Mouse (Mus musculus): Measurements from ENCODE around the gene Mrps9. TPM values are rescaled to one million over a fixed set of nuclear protein-coding genes. Genes with fewer than 3 reads are reported as not detected.
A peak's percentile ranks its signal among the peaks of the same experiment; 100 is the strongest.

The Mrps9 gene
- total and polyA plus RNA-seq, 2 experiments from 2014 or later: 41.5 to 85.0 TPM

- DNase-seq (ENCODE audit: low spot score) (no peak), ATAC-seq (ENCODE audit: insufficient read depth, low read depth) (no peak)
- Histone ChIP-seq H3K27ac (ENCODE audit: low read depth) (no peak overlapping the region), H3K36me3 (replicated peaks; ENCODE audit: control insufficient read depth, insufficient read depth, low read length) (peaks cover 38% of the 10 kb centered on the region), H3K4me2 (ENCODE audit: low read depth, low read length) (no peak overlapping the region), H3K27me3 (ENCODE audit: control insufficient read depth, insufficient read depth, low read length) (no peaks in the 10 kb centered on the region), H3K4me3 (ENCODE audit: low read depth, low read length) (no peak overlapping the region), H3K9ac (replicated peaks; ENCODE audit: low read depth, low read length) (no peak overlapping the region), H3K4me1 (ENCODE audit: control insufficient read depth, insufficient read depth) (no peaks in the 10 kb centered on the region), H3K9me3 (replicated peaks; ENCODE audit: control insufficient read depth, low read length) (no peaks in the 10 kb centered on the region)
- WGBS: 67% methylated on average over 4 of the region's 4 CpGs
- TF ChIP-seq EP300 (IDR thresholded peaks at IDR 0.05; ENCODE audit: low read depth) (no peak), CTCF (IDR thresholded peaks at IDR 0.05; ENCODE audit: low read depth) (no peak)
Measured at GRCm38 (mm10) chr1:42907153-42907552, 56.1 kb downstream of the Mrps9 start.

- Histone ChIP-seq H3K9ac (replicated peaks; ENCODE audit: low read depth, low read length) (no peak overlapping the region), H3K4me2 (ENCODE audit: low read depth, low read length) (no peak overlapping the region), H3K9me3 (replicated peaks; ENCODE audit: control insufficient read depth, low read length) (no peaks in the 10 kb centered on the region), H3K27me3 (ENCODE audit: control insufficient read depth, insufficient read depth, low read length) (no peaks in the 10 kb centered on the region), H3K4me3 (ENCODE audit: low read depth, low read length) (no peak overlapping the region), H3K27ac (ENCODE audit: low read depth) (no peak overlapping the region), H3K36me3 (replicated peaks; ENCODE audit: control insufficient read depth, insufficient read depth, low read length) (no peaks in the 10 kb centered on the region), H3K4me1 (ENCODE audit: control insufficient read depth, insufficient read depth) (no peaks in the 10 kb centered on the region)
- 14% methylated on average over 4 of the region's 4 CpGs for WGBS
- ATAC-seq (ENCODE audit: insufficient read depth, low read depth) (peak; percentile 58; the same call in 1 of the 2 replicates), DNase-seq (ENCODE audit: low spot score) (peak; percentile 73)
- TF ChIP-seq CTCF (IDR thresholded peaks at IDR 0.05; ENCODE audit: low read depth): peak; percentile 80
- TF ChIP-seq EP300 (IDR thresholded peaks at IDR 0.05; ENCODE audit: low read depth): no peak
Measured at GRCm38 (mm10) chr1:42915062-42915461, 64.0 kb downstream of the Mrps9 start.

- Histone ChIP-seq H3K4me2 (ENCODE audit: low read depth, low read length) (no peak overlapping the region), H3K9me3 (replicated peaks; ENCODE audit: control insufficient read depth, low read length) (no peaks in the 10 kb centered on the region), H3K4me1 (ENCODE audit: control insufficient read depth, insufficient read depth) (no peaks in the 10 kb centered on the region), H3K27ac (ENCODE audit: low read depth) (no peak overlapping the region), H3K4me3 (ENCODE audit: low read depth, low read length) (no peak overlapping the region), H3K36me3 (replicated peaks; ENCODE audit: control insufficient read depth, insufficient read depth, low read length) (no peaks in the 10 kb centered on the region), H3K9ac (replicated peaks; ENCODE audit: low read depth, low read length) (no peak overlapping the region), H3K27me3 (ENCODE audit: control insufficient read depth, insufficient read depth, low read length) (no peaks in the 10 kb centered on the region)
- TF ChIP-seq EP300 (IDR thresholded peaks at IDR 0.05; ENCODE audit: low read depth) (no peak), CTCF (IDR thresholded peaks at IDR 0.05; ENCODE audit: low read depth) (no peak)
- 78% methylated on average over 7 of the region's 7 CpGs for WGBS
- no peak for DNase-seq (ENCODE audit: low spot score)
- ATAC-seq (ENCODE audit: insufficient read depth, low read depth): no peak
Measured at GRCm38 (mm10) chr1:42916719-42917118, 65.7 kb downstream of the Mrps9 start.

GRCm38 (mm10) chr1:42917908-42918307 lies 66.9 kb downstream of the Mrps9 start:
- Histone ChIP-seq H3K9me3 (replicated peaks; ENCODE audit: control insufficient read depth, low read length) (no peaks in the 10 kb centered on the region), H3K27ac (ENCODE audit: low read depth) (no peak overlapping the region), H3K4me1 (ENCODE audit: control insufficient read depth, insufficient read depth) (no peaks in the 10 kb centered on the region), H3K27me3 (ENCODE audit: control insufficient read depth, insufficient read depth, low read length) (no peaks in the 10 kb centered on the region), H3K36me3 (replicated peaks; ENCODE audit: control insufficient read depth, insufficient read depth, low read length) (no peaks in the 10 kb centered on the region), H3K4me2 (ENCODE audit: low read depth, low read length) (no peak overlapping the region), H3K4me3 (ENCODE audit: low read depth, low read length) (no peak overlapping the region), H3K9ac (replicated peaks; ENCODE audit: low read depth, low read length) (no peak overlapping the region)
- 22% methylated on average over 4 of the region's 4 CpGs for WGBS
- DNase-seq (ENCODE audit: low spot score) (peak; percentile 37), ATAC-seq (ENCODE audit: insufficient read depth, low read depth) (no peak)
- TF ChIP-seq CTCF (IDR thresholded peaks at IDR 0.05; ENCODE audit: low read depth) (no peak), EP300 (IDR thresholded peaks at IDR 0.05; ENCODE audit: low read depth) (no peak)

GRCm38 (mm10) chr1:42923924-42924323 lies 72.9 kb downstream of the Mrps9 start:
- no peak overlapping the region for H3K4me2 ChIP-seq (ENCODE audit: low read depth, low read length)
- no peaks in the 10 kb centered on the region for H3K27me3 ChIP-seq (ENCODE audit: control insufficient read depth, insufficient read depth, low read length)
- DNase-seq (ENCODE audit: low spot score): no peak
- no peak overlapping the region for H3K4me3 ChIP-seq (ENCODE audit: low read depth, low read length)
- 73% methylated on average over 5 of the region's 5 CpGs for WGBS
- TF ChIP-seq EP300 (IDR thresholded peaks at IDR 0.05; ENCODE audit: low read depth) (no peak), CTCF (IDR thresholded peaks at IDR 0.05; ENCODE audit: low read depth) (no peak)
- H3K36me3 ChIP-seq (replicated peaks; ENCODE audit: control insufficient read depth, insufficient read depth, low read length): no peaks in the 10 kb centered on the region
- H3K4me1 ChIP-seq (ENCODE audit: control insufficient read depth, insufficient read depth): no peaks in the 10 kb centered on the region
- no peak overlapping the region for H3K27ac ChIP-seq (ENCODE audit: low read depth)
- no peaks in the 10 kb centered on the region for H3K9me3 ChIP-seq (replicated peaks; ENCODE audit: control insufficient read depth, low read length)
- ATAC-seq (ENCODE audit: insufficient read depth, low read depth): no peak
- H3K9ac ChIP-seq (replicated peaks; ENCODE audit: low read depth, low read length): no peak overlapping the region

GRCm38 (mm10) chr1:42933613-42934012 lies 82.6 kb downstream of the Mrps9 start:
- whole genome bisulfite sequencing: 63% methylated on average over 1 of the region's 1 CpGs

More at GRCm38 (mm10) chr1:42933613-42934012, 82.6 kb downstream of the Mrps9 start:
- Histone ChIP-seq H3K9ac (replicated peaks; ENCODE audit: low read depth, low read length) (no peak overlapping the region), H3K4me1 (ENCODE audit: control insufficient read depth, insufficient read depth) (no peaks in the 10 kb centered on the region), H3K4me2 (ENCODE audit: low read depth, low read length) (no peak overlapping the region), H3K9me3 (replicated peaks; ENCODE audit: control insufficient read depth, low read length) (no peaks in the 10 kb centered on the region), H3K4me3 (ENCODE audit: low read depth, low read length) (no peak overlapping the region), H3K27me3 (ENCODE audit: control insufficient read depth, insufficient read depth, low read length) (no peaks in the 10 kb centered on the region), H3K27ac (ENCODE audit: low read depth) (no peak overlapping the region), H3K36me3 (replicated peaks; ENCODE audit: control insufficient read depth, insufficient read depth, low read length) (no peaks in the 10 kb centered on the region)
- no peak for ATAC-seq (ENCODE audit: insufficient read depth, low read depth)
- TF ChIP-seq EP300 (IDR thresholded peaks at IDR 0.05; ENCODE audit: low read depth) (no peak), CTCF (IDR thresholded peaks at IDR 0.05; ENCODE audit: low read depth) (no peak)
- no peak for DNase-seq (ENCODE audit: low spot score)

Data from heart, postnatal 0 days (tissue).